14 mouse cellular contexts compared by ENCODE assay signal in genomic region chr16:34241936-34242729, GRCm38 (mm10).
A peak's percentile ranks its signal among the peaks of the same experiment; 100 is the strongest.
DNase-seq lines count a peak whose midpoint lies in the region; ATAC-seq and TF ChIP-seq lines count a peak whose summit lies in the region.
"Had no signal": no experiment of that assay in that cellular context is flagged by ENCODE, and none has a peak within 500 bp of the region (broad histone marks: within the 10 kb centered on the region; RNA-seq: fewer than 3 reads in every experiment).

No protein-coding gene starts in this region.

- no peak overlapping the region for H3K27ac ChIP-seq in forebrain, postnatal 0 days (ENCODE audit: low read depth, low read length)
- H3K27ac ChIP-seq: embryonic facial prominence, embryonic 13.5 days; hindbrain, embryonic 14.5 days; limb, embryonic 13.5 days had no signal

- H3K27me3 ChIP-seq in forebrain, postnatal 0 days (ENCODE audit: insufficient read depth, low read length), result no peaks in the 10 kb centered on the region
- H3K27me3 ChIP-seq: embryonic facial prominence, embryonic 13.5 days; limb, embryonic 13.5 days had no signal

- no peak overlapping the region for H3K4me3 ChIP-seq in forebrain, postnatal 0 days (ENCODE audit: low read depth, low read length)
- H3K4me3 ChIP-seq: embryonic facial prominence, embryonic 13.5 days; limb, embryonic 13.5 days had no signal

- H3K36me3 ChIP-seq in forebrain, postnatal 0 days (ENCODE audit: insufficient read depth), result peaks cover 16% of the 10 kb centered on the region

- H3K9ac ChIP-seq in forebrain, postnatal 0 days, result no peak overlapping the region
- H3K9ac ChIP-seq: embryonic facial prominence, embryonic 13.5 days; hindbrain, embryonic 14.5 days; limb, embryonic 13.5 days had no signal

- intact Hi-C loops in heart, postnatal 25 days (cut with DNase I), result no loop called here

- ATAC-seq in forebrain, postnatal 0 days, result no peak

- no peaks in the 10 kb centered on the region for H3K9me3 ChIP-seq in forebrain, postnatal 0 days (ENCODE audit: low read length)
- H3K9me3 ChIP-seq: embryonic facial prominence, embryonic 13.5 days; limb, embryonic 13.5 days had no signal

- H3K4me2 ChIP-seq in forebrain, postnatal 0 days (ENCODE audit: low read depth), result no peak overlapping the region
- H3K4me2 ChIP-seq: embryonic facial prominence, embryonic 13.5 days; heart, embryonic 11.5 days; hindbrain, embryonic 14.5 days; limb, embryonic 13.5 days had no signal

- TF ChIP-seq CTCF in forebrain, postnatal 0 days (IDR thresholded peaks at IDR 0.05; ENCODE audit: low read depth), result no peak

- WGBS in forebrain, postnatal 0 days, result 91% methylated on average over 16 of the region's 16 CpGs

- no peaks in the 10 kb centered on the region for H3K4me1 ChIP-seq in forebrain, postnatal 0 days (ENCODE audit: insufficient read depth)
- H3K4me1 ChIP-seq: embryonic facial prominence, embryonic 13.5 days; limb, embryonic 13.5 days had no signal

- DNase-seq in heart, adult 11 months, result peak; percentile 89
- DNase-seq in heart, postnatal 25 days (ENCODE audit: low spot score), result no peak
- DNase-seq in frontal cortex, postnatal 14 days (ENCODE audit: low spot score in 2 of 2), result peak; percentile 71 to 81
- DNase-seq in left cerebral cortex, adult 18-20 months (ENCODE audit: low spot score in 2 of 2), result peak; percentile 86 to 90
- DNase-seq in lung, postnatal 36 days, result peak; percentile 56
- no peak for DNase-seq in testis, postnatal 14 days (ENCODE audit: low spot score)
- DNase-seq in forebrain, postnatal 0 days, result no peak
- DNase-seq in adrenal gland, postnatal 14 days, result no peak
- DNase-seq: cerebellum, adult 8-10 months; kidney, adult 2 months had no signal

Comparison
In these comparisons a context has a peak if more than half of its experiments do, and no peak if none do; other contexts are left out.
1. DNase-seq: peak in heart, adult 11 months (single experiment), frontal cortex, postnatal 14 days (2 of 2), left cerebral cortex, adult 18-20 months (2 of 2) and lung, postnatal 36 days (single experiment); none in heart, postnatal 25 days (single experiment), testis, postnatal 14 days (single experiment), forebrain, postnatal 0 days (single experiment) and adrenal gland, postnatal 14 days (single experiment).